Mouse (Mus musculus): ENCODE data around the gene Cacnb4.

The Cacnb4 gene

GRCm38 (mm10) chr2:52603935-52604650 lies 72.5 kb downstream of the Cacnb4 start:
- no peak for DNase-seq

DNA sequence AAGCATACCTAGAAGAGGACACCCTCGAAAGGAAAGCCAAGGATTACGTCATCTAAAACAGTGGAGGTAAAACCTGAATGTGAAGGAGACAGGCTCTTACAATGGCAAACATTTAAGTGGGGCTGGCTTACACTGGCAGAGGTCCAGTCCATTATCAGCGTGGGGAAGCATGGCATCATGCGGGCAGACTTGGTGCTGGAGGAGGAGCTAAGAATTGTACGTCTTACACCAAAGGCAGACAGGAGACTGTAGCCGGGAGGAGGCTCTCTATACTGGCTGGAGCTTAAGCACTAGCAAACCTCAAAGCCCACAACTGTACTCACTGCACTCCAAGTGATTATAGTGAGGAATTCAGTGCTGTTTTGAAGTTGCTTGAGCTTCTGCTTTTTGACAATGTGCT lies 73.2 kb downstream of the Cacnb4 start:
- DNase-seq = no peak

DNA sequence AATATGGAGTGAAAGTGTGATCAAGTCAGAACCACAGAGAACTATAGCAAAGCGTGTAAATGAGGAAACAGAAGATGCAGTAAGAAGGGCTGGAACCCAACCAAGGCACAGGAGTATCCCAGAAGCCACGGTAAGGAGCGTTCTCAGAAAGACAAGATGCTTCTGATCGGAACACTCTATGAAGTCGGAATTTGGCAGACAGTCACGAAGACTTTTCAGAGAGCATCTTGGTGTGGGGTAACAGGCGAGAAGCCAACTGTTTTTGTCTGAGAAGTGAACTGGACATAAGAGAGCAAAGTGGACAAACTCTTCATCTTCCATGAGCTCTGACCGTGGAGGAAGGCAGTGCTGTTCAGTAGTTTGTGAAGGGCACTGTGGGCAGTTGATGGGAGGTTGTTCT lies 73.7 kb downstream of the Cacnb4 start:
- DNase-seq = no peak

GRCm38 (mm10) chr2:52602228-52602627 lies 74.4 kb downstream of the Cacnb4 start:
- DNase-seq = no peak

GRCm38 (mm10) chr2:52597511-52597910 lies 79.1 kb downstream of the Cacnb4 start:
- no peak for DNase-seq

DNA sequence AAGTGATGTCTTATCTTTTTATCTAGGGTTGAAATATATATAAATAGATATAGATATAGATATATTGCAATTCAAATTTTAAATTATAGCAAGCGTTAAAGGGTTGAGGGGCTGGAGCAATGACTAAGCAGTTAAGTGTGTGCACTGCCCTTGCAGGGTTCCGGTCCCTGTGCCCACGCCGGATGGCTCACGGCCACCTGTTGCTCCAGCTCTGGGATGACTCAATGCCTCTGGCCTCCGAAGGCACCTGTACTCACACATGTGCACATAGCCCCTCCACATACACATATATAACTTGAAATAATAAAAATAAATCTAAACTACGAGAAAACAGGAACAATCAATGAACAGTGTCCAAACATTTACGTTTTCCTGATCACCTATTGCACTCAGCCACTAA lies 82.8 kb downstream of the Cacnb4 start:
- DNase-seq = no peak

DNA sequence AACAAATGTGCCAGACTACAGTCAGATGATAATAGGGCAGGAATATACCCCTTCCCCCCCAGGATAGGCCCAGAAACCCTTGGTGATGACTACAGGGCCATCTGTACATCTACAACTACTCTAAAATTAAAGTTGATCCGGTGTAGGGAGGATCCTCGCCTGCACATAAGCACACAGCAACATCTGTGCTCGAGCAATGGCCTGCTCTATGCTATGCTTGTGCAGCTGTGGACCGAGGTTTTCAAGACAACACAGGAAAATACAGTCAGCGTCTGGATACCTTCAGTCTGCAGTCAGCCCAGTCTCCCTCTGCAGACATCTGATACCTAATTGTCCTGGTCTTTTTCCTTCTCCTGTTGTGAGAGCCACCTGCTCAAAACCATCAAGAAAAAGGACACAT lies 83.4 kb downstream of the Cacnb4 start:
- DNase-seq = no peak

DNA sequence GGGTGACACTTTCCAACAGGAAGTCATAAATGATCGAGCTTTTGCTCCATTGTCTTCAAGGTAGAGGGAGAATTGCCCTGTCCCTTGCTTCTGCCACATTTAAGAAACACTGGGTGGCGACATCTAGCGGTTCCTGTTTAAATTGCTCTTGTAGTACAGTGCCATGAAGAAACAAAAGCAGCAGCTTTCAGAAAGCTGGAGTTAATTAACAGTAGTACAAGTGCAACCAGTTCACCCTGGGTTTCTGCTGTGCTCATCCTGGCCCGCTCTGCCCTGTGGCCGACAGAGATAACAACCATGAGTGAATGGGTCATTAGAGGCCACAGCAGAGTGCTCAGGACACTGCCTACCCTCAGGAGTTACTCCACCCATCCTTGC lies 85.7 kb downstream of the Cacnb4 start:
- DNase-seq = peak; percentile 5 to 16

- no peak for DNase-seq
Measured at GRCm38 (mm10) chr2:52590340-52590969, 86.2 kb downstream of the Cacnb4 start.

- no peak for DNase-seq
Measured at GRCm38 (mm10) chr2:52589514-52589913, 87.1 kb downstream of the Cacnb4 start.

DNA sequence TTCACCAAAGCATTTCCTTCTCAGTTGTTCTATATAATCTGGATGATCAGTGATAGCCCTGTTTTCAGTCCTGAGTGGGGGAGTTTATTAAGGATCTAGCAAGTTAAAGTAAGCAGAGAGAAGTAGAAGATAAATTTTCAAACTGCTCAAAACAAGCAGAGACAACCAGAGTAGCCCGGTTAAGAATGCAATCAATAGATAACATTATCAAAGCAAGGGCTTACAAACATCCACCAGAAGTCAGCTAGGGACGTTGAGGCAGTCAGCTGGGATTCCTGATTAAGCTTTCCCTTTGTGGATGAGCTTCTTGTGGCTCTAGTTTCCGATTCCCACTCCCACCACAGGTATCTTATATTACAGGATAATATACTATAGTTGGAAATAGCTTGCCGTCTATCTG lies 91.2 kb downstream of the Cacnb4 start:
- DNase-seq = no peak

GRCm38 (mm10) chr2:52581132-52581781 lies 95.4 kb downstream of the Cacnb4 start:
- DNase-seq = no peak

GRCm38 (mm10) chr2:52580697-52581096 lies 95.9 kb downstream of the Cacnb4 start:
- DNase-seq = no peak

DNA sequence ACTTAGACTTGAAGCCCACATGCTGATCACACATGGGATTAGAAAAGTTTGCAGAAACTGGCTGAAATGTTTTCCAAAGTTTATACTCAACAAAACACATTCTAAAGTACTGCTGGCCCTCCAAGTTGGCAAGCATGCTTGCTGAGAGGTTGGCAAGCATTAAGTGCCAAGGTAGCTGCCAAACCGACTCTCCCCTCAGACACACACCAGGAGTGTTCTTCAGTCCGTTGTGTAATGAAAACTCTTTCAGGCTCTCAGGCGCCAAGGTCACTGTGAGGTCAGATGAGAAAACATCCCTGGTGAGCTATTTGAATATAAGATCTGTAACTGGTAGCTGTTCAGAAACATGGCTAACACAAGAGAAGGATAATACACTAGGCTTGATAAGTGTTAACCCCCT lies 97.8 kb downstream of the Cacnb4 start:
- no peak for DNase-seq

GRCm38 (mm10) chr2:52577700-52578099 lies 98.9 kb downstream of the Cacnb4 start:
- no peak for DNase-seq

GRCm38 (mm10) chr2:52576546-52576945 lies 100.1 kb downstream of the Cacnb4 start:
- no peak for DNase-seq

- no peak for DNase-seq
Measured at GRCm38 (mm10) chr2:52575637-52576175, 100.9 kb downstream of the Cacnb4 start.

GRCm38 (mm10) chr2:52574929-52575328 lies 101.7 kb downstream of the Cacnb4 start:
- no peak for DNase-seq

- DNase-seq = no peak
Measured at GRCm38 (mm10) chr2:52572221-52572620, 104.4 kb downstream of the Cacnb4 start.

DNA sequence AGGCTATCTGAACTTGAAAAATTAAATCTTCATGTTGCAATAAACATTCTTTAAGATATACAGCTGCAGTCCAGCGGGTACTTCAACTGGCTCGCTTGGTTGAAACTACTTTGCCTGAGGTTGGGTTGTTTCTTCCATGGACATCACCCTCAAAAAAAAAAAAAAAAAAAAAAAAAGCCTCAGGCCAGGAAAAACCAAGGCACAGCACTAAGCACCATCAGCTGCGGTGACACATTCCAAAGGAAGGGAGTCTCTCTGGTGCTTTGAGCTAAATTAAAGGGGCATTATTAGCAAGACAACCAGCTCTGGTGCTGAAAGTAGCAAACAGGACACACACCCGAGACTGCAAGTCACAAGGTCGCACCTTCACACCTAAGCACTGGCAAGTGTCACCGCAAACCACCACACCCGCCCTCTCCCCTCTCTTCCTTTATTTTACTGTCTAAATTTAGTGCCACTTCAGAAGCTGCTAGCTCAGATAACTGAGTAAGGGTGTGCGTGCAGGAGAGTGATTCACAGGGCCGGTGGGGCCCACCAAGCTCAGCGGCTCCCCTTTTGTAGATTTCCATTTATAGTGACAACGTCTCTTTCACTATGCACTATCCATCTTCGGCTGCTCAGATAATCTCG lies 105.2 kb downstream of the Cacnb4 start:
- DNase-seq = peak in 1 of 2 experiments; percentile 22

DNA sequence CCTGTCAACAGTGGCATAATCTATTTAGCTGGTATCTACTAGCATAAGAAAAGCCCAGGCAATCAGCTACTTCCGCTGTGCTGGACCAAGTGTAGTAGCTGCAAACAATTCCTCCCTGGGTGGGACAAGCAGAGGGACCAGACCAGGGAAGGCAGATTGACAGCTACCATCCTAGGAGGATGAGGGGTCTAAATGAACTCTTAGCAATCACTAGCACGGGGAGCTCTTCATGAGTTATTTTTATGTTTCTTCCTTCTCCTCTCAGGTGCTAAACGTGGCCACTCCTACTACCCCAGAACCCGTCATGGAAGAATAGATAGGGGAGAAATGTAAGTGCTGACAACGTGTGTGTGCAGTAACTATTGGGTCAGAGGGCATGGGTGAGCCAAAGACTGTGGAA lies 105.8 kb downstream of the Cacnb4 start:
- DNase-seq = no peak

DNA sequence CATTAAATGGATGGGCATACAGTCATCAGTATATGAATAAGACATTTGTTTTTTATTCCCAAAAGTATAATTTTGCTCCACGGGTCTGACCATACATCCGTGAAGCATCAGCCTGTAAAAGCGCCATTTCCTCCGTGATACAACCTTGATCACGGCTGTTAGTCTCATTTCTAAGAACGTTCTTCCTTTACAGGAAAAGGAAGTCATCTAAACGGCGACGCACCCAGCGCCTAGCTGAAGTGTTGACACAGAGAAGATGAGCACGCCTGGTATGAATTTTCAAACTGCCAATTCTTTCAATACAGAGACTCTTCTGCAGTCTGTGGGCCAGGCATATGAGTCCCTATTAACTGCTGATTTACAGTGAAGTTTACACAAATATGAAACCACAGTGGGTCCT lies 106.5 kb downstream of the Cacnb4 start:
- DNase-seq = peak in 1 of 2 experiments; percentile 10

DNA sequence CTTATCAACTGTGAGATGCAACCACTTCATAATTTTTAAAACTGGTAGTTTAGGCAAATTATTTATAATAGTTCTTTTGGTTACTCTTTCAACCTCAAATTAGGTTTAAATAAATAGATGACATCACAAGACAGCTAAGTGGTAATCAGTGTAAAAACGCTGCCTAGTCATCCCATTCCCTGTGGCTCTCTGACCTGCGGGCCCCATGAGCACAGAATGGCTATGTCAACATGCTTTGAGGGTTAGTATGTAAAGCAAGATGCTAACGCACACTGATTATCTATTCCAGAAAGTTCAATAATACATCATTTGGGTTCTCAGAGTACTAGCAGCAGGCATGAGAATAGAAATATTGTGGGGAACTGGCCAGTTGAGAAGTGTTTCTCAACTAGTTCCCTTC lies 108.5 kb downstream of the Cacnb4 start:
- no peak for DNase-seq

Data from thymus, adult 18-20 months (tissue).